Mouse (Mus musculus) forelimb bud, embryonic 11.5 days (tissue): ENCODE data around the gene Gimap9.

Experiments used
- DNase-seq: peaks from one replicate; pipeline ENCODE4 v3.0.0-alpha.2; 2012; ENCODE audit warnings: low read depth, low spot score

Gimap9 gene

GRCm38 (mm10) chr6:48689320-48689719 lies 13.4 kb downstream of the Gimap9 start:
- no peak for DNase-seq

- DNase-seq, result no peak
These were observed 17.0 kb downstream of the Gimap9 start for GRCm38 (mm10) chr6:48692962-48693361.

- no peak for DNase-seq
These were observed 21.1 kb downstream of the Gimap9 start for GRCm38 (mm10) chr6:48696830-48697554.

- DNase-seq, result no peak
These were observed 21.6 kb downstream of the Gimap9 start for GRCm38 (mm10) chr6:48697555-48697930.

- no peak for DNase-seq
These were observed 22.3 kb downstream of the Gimap9 start for GRCm38 (mm10) chr6:48698066-48698856.

GRCm38 (mm10) chr6:48698888-48699287 lies 23.0 kb downstream of the Gimap9 start:
- DNase-seq, result no peak

- no peak for DNase-seq
These were observed 24.5 kb downstream of the Gimap9 start for GRCm38 (mm10) chr6:48700251-48701075.

- DNase-seq, result no peak
These were observed 26.2 kb downstream of the Gimap9 start for GRCm38 (mm10) chr6:48702146-48702545.

- no peak for DNase-seq
These were observed 26.7 kb downstream of the Gimap9 start for GRCm38 (mm10) chr6:48702601-48703000.

GRCm38 (mm10) chr6:48704146-48704545 lies 28.2 kb downstream of the Gimap9 start:
- DNase-seq, result no peak

GRCm38 (mm10) chr6:48706130-48706529 lies 30.2 kb downstream of the Gimap9 start:
- no peak for DNase-seq

GRCm38 (mm10) chr6:48718455-48718854 lies 42.5 kb downstream of the Gimap9 start, which contains the start of the genes Gm28053 and Gimap7:
Gene Gm28053, plus strand, starts transcription at chr6:48718607.
Gene Gimap7, plus strand, starts transcription at chr6:48718621.
- no peak for DNase-seq

GRCm38 (mm10) chr6:48720326-48720725 lies 44.4 kb downstream of the Gimap9 start:
- DNase-seq, result no peak

GRCm38 (mm10) chr6:48723468-48723867 lies 47.5 kb downstream of the Gimap9 start:
- no peak for DNase-seq

GRCm38 (mm10) chr6:48725476-48725875 lies 49.5 kb downstream of the Gimap9 start:
- no peak for DNase-seq

GRCm38 (mm10) chr6:48727761-48728160 lies 51.8 kb downstream of the Gimap9 start:
- no peak for DNase-seq
